Mouse (Mus musculus): ENCODE data around the gene Dctpp1. TPM values are rescaled to one million over a fixed set of nuclear protein-coding genes. Genes with fewer than 3 reads are reported as not detected.

The Dctpp1 gene
- 14.3 to 19.5 TPM (median 15.7 TPM) in 4 replicates for total RNA-seq (2023)

DNA sequence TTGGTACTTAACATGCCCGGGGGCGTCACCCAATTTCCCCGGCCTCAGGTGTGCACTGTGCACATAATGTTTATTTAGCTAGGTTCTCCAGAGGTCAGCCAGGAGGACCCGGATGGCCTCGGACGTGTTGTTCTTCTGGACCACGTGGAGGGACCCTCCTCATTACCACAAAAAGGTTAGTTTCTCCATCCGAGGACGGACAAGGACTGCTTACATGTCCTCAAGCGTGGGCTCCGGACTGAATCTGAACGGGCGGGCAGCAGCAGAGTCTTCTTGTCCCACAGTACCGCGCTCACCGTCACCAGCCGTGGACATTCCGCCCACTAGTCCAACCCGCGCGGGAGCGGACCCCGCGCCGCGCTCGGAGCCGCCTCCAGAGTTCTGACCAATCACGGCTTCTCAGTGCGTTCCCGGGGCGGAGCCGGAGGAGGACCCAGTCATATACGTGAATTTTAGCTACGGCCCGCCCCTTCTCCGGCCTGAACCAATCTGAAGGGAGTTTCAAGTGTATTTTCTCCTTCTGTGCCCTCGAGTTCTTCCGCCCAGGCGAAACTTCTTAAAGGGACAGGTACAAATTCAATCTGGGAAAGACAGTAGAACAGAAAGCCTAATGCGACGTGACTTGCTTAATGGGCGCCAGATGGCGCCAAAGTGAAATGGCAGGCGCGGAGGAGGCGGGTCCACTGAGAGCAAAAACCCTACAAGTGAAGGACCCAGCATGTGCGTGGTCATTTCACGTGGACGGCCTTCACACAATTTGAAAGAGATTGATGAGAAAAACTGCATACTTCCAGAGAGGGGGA is at the start of gene Dctpp1:
Gene Dctpp1, minus strand, starts transcription at position 401 of the 803 bp plus-strand sequence.

DNA sequence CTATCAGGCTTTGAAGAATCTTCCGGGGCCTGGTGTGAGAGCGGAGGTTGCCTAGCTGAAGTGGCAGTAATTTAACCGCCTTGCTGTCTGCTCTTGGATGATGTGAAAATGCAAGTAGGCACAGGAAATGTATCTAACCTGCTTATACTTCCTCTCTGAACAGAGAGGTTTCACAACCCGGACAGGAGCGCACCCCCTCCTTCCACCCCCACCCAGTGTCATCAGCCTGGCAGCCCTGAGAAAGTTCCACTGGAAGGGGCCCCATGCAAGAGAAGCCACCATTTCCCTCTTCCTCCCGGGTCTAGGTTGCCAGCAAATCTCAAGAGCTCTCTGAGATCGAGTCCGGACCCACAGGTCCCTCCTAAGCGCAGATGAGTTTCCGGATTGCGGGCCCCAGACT is 35.6 kb upstream of the Dctpp1 start, which contains the start of gene Itgal:
Gene Itgal, plus strand, starts transcription at position 163 of the 400 bp plus-strand sequence.

DNA sequence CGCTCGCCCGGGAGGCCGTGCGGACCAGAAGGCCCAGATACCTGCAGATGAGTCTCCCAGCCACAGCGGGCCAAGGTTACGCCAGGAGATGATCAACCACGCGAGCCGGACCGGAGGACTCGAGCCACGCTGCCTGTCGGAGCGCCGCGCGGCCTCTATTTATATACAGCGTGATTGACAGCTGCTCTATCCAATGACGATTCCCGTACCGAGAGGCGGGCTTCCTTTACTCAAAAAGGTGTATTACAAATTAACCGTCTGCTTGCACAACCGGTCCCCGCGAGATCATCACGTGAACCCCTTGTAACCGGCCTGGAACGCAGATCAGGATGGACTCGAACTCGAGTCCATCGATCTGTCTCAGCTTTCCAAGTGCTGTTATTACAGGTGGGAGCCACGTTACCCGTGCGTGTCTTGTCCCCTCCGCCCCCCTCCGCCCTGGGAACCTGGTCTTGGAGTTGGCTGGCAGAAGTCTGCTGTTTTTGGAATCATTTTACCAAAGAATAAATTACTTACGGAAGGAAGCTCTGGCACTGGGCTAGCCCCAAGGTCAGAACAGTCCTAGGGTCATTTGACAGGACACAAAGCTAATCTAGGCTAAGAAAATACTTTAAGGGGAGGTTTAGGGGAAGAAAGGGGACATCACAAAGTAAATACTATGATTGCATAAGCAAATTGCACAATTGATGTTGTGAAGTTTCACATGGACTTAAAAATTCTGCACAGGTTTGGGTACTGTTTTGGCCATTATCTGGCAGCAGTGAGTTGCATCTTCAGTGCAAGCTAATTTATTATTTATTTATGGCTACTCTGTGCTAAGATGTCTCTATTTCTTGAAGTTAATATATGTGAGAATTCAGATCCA is 13.6 kb upstream of the Dctpp1 start, which contains the start of gene Sephs2:
Gene Sephs2, minus strand, starts transcription at position 131 of the 865 bp plus-strand sequence.

DNA sequence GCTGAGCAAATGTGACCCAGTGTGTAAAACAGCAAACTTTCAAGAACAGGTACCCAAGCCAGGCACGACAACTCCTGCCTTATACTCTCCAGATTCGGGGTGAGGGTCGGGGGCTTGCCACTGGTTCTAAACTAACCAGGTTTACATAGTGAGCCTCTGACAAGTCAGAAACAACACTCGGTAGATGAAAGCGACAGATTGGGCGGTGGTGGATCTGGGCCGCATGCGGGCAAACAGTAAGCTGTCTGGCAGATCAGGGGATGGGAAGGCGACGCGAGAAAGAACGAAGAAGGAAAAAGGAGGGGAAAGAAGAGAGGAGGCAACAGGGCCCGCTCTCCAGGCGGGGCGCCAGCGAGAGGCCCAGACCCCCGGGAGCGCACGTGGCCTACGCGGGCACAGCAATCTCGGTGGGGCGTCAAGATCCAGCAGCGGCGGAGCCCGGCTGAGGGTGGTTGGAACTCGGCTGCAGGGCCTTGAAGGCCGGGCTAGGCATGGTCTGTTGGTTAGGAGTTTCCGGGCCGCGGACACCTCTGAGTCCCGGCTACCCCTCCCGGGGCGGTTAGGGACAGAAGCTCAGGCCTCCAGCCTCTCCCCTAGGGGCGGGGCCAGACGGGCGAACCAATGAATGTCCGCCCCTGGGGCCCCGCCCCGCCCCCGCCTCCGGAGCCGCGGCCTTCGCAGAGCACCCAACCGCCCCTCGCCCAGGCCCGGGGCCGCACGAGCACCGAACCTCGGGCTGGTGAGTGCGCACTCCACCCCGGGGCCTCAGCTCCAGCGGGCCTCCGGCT is 16.4 kb downstream of the Dctpp1 start, which contains the start of gene Zfp771:
Gene Zfp771, plus strand, starts transcription at position 405 of the 788 bp plus-strand sequence.

DNA sequence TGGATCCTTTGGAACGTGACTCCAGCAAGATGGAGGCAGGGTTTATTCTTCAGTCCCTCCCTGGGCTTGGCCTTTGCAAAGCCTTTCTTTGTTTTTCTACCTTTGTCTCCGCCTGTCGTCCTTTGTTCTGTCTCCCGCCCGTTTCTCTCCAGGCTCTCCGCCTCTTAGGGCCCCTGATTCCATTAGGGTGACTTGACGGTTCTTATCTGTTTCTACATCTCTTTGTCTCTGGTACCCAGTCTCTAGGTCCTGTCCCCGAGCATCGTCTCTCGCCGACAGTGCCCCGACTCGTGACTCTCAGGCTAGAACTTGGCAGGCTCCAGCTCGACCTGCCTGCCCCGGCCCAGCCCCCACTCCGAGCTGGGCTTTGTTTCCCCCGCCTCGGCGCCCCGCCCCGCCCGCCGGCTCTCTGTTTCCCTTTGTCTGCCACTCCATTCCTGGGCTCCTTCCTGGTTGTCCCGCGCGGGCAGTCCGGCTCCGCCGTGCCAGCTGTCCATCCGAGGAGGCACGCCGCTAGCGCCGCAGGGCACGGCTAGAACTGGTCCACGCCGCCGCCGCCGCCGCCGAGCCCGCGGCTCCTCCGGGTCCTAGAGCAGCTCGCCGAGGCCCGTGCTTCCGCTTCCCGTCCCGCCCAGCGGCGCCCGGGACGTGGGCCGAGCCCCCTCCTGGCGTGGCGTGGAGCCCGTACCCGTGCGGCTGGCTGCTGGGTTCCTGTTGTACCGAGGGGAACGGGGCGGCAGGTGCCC is 27.7 kb downstream of the Dctpp1 start, which contains the start of the genes Zfp553 and Sept1:
Gene Zfp553, plus strand, starts transcription at position 440 of the 746 bp plus-strand sequence.
Gene Sept1, minus strand, starts transcription at position 509 of the 746 bp plus-strand sequence.

DNA sequence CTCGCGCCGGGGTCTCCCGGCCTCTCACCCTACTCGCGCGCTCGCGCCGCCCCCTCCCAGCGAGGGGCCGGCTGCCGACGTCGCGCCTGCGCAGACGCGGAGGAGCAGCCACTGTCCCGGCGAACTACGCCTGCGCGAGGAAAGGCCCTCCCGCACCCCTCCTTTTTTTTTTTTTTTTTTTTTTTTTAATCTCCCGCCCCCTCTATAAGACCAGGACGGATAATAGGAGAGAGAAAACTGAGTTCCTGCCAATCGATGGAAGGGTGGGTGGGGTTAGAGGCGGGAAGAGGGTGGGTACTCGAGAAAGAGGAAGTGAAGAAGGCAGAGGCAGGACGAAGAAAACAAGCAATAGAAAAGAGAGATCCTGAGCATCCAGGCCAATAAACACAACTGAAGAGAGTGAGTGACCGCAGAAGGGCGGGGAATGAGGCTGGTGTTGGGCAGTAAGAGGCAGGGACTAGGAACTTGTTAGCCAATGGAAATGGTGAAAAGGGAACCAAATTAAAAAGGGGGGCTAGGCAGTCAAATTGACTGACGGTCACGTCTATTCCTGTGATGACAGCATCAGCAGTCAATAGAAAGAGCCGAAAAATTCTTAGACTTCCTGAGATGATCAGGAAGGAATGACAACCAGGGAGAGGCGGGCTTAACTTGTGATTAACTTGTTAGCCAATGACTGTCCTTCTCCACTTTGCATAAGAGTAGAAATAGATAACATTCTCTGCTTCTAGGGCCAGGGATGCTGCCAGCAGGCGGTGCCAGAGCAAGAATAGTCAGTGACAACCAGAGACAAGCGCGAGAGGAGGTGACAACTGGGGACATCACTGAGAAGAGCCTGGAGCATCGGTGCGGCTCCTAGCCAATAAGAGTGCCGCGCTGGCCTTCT is 51.7 kb downstream of the Dctpp1 start, which contains the start of gene Mylpf:
Gene Mylpf, plus strand, starts transcription at position 338 of the 886 bp plus-strand sequence.

DNA sequence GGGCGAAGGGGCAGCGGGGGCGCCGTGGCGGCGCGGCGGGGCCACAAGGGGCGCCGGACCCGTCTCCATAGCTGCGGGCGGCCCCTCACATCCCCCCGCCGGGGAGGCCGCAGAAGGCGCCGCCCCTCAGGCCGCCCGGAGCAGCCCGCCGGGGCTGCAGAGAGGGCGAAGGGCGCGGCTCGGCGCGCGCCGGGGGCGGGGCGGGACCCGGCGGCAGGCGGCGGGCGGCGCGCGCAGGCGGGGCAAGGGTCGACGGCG is 52.3 kb downstream of the Dctpp1 start, which contains the start of gene Tbc1d10b:
Gene Tbc1d10b, minus strand, starts transcription at position 174 of the 258 bp plus-strand sequence.

Other genes with a start within 250 kb of the Dctpp1 start
- 40.5 to 49.3 TPM (median 44.5 TPM) in 4 replicates for gene Mvp, start 246.1 kb downstream of the Dctpp1 start, total RNA-seq (2023)
- gene Pagr1b, start 244.2 kb downstream of the Dctpp1 start, total RNA-seq (2023) = 3.2 to 10.6 TPM (median 8.7 TPM) in 3 of 4 replicates, not detected in the other
- 10.5 to 44.7 TPM (median 14.2 TPM) in 4 replicates for gene Pagr1a, start 243.4 kb downstream of the Dctpp1 start, total RNA-seq (2023)
- 7.4 to 42.0 TPM (median 30.9 TPM) in 4 replicates for gene Gm42742, start 239.6 kb downstream of the Dctpp1 start, total RNA-seq (2023)
- gene Prrt2, start 239.5 kb downstream of the Dctpp1 start, total RNA-seq (2023) = 1.4 to 2.1 TPM (median 1.8 TPM) in 3 of 4 replicates, not detected in the other
- gene Maz, start 233.7 kb downstream of the Dctpp1 start, total RNA-seq (2023) = 210 to 225 TPM (median 222 TPM) in 4 replicates
- gene Kif22, start 218.2 kb downstream of the Dctpp1 start, total RNA-seq (2023) = 1.3 to 3.1 TPM (median 2.1 TPM) in 4 replicates
- 0.98 to 4.6 TPM (median 1.9 TPM) in 3 of 4 replicates, not detected in the other for gene Zg16, start 173.4 kb downstream of the Dctpp1 start, total RNA-seq (2023)
- gene AI467606, start 169.3 kb downstream of the Dctpp1 start, total RNA-seq (2023) = 51.6 to 60.7 TPM (median 59.8 TPM) in 4 replicates
- gene Qprt, start 138.5 kb downstream of the Dctpp1 start, total RNA-seq (2023) = 0.37 TPM in 1 of 4 replicates, not detected in the others
- 5.3 to 6.6 TPM (median 5.9 TPM) in 4 replicates for gene Spn, start 122.9 kb downstream of the Dctpp1 start, total RNA-seq (2023)
- 69.5 to 80.2 TPM (median 75.6 TPM) in 4 replicates for gene Cd2bp2, start 64.7 kb downstream of the Dctpp1 start, total RNA-seq (2023)
- 49.9 to 72.7 TPM (median 65.7 TPM) in 4 replicates for gene Tbc1d10b, start 52.2 kb downstream of the Dctpp1 start, total RNA-seq (2023)
- gene Mylpf, start 51.8 kb downstream of the Dctpp1 start, total RNA-seq (2023) = 4.1 to 8.2 TPM (median 5.3 TPM) in 4 replicates
- gene Zfp553, start 27.6 kb downstream of the Dctpp1 start, total RNA-seq (2023) = 8.8 to 11.3 TPM (median 10.0 TPM) in 4 replicates
- gene Sept1, start 27.6 kb downstream of the Dctpp1 start, total RNA-seq (2023) = 398 to 439 TPM (median 400 TPM) in 4 replicates
- gene Zfp771, start 16.4 kb downstream of the Dctpp1 start, total RNA-seq (2023) = 11.6 to 23.5 TPM (median 13.5 TPM) in 4 replicates
- 24.1 to 28.3 TPM (median 25.3 TPM) in 4 replicates for gene Sephs2, start 13.3 kb upstream of the Dctpp1 start, total RNA-seq (2023)
- 114 to 124 TPM (median 119 TPM) in 4 replicates for gene Itgal, start 35.6 kb upstream of the Dctpp1 start, total RNA-seq (2023)
- gene Zfp768, start 84.9 kb upstream of the Dctpp1 start, total RNA-seq (2023) = 2.3 to 4.1 TPM (median 3.3 TPM) in 4 replicates
- 11.6 to 15.7 TPM (median 12.1 TPM) in 4 replicates for gene Zfp747, start 115.3 kb upstream of the Dctpp1 start, total RNA-seq (2023)
- gene 9130019O22Rik, start 126.5 kb upstream of the Dctpp1 start, total RNA-seq (2023) = 2.9 to 4.1 TPM (median 3.2 TPM) in 4 replicates
- gene E430018J23Rik, start 132.9 kb upstream of the Dctpp1 start, total RNA-seq (2023) = 4.6 to 7.8 TPM (median 6.1 TPM) in 4 replicates
- gene Zfp764, start 146.1 kb upstream of the Dctpp1 start, total RNA-seq (2023) = 7.5 to 9.6 TPM (median 9.1 TPM) in 4 replicates
- gene Zfp688, start 161.4 kb upstream of the Dctpp1 start, total RNA-seq (2023) = 12.3 to 17.4 TPM (median 14.9 TPM) in 4 replicates
- 4.0 to 6.0 TPM (median 4.9 TPM) in 4 replicates for gene Zfp689, start 188.4 kb upstream of the Dctpp1 start, total RNA-seq (2023)
- 136 to 150 TPM (median 139 TPM) in 4 replicates for gene Prr14, start 198.9 kb upstream of the Dctpp1 start, total RNA-seq (2023)
- 294 to 330 TPM (median 310 TPM) in 4 replicates for gene Fbrs, start 218.5 kb upstream of the Dctpp1 start, total RNA-seq (2023)